ENCODE assay signal across 8 mouse cellular contexts in the genomic region with DNA sequence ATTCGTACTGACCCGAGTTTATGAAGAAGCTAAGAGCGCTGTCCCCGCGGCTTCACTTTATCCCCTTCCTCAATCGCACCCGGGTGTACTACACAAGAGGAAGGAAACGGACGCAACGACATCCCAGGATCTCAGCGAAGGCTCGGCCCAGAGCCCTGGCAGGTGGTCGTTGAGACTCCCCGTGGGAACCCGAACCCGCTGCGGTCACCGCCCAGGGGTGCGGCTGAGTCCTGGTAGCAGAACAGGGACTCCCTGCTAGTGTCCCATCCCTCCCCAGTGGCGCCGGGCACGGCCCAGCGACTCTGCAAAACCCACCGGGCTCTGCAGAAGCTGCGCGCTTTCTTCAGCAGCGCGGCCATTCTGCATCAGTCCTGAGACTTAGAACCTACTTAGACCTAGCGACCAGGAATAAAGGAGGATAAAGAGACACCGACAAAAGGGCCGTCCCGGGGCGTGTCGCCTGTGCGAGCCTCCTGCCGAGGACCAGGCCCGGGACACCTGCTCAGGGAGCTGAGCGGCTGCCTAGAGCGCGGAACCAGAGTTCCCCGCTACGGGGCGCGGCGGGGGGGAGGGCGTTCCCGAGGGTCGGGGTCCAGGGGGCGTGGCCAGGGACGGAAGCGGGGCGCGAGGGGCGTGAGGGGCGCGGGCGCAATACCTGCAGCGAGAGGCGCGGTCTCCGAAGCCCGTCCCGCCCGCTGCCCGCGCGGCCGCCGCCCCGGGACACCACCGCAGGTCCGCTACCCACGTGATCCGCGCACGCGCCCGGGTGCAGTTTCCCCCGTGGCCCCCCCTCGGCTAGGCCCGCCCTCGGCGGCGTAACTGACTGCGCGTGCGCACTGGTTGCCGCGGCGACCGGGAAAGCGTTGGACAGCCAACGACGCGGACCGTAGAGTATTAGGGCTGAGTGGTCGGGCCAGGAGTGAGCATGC. TPM values are rescaled to one million over a fixed set of nuclear protein-coding genes. Genes with fewer than 3 reads are reported as not detected.
DNase-seq lines count a peak whose midpoint lies in the region; ATAC-seq and TF ChIP-seq lines count a peak whose summit lies in the region.

A gene (minus strand): TSS at position 747 of the 929 bp plus-strand sequence.
A gene (plus strand): TSS at position 799 of the 929 bp plus-strand sequence.

- peak; percentile 92 for DNase-seq in ES-CJ7 (ENCODE audit: low read depth, low spot score)
- DNase-seq in cerebellum, adult 11 months: peak; percentile 97
- peak; percentile 94 for DNase-seq in forebrain, embryonic 14.5 days (ENCODE audit: low spot score)
- peak; percentile 99 for DNase-seq in heart, postnatal 14 days
- DNase-seq in layer of hippocampus, adult 18-20 months (ENCODE audit: low spot score in 2 of 2): peak; percentile 92 to 96
- DNase-seq in lung, adult 18-20 months: peak; percentile 95 to 97

- peak within 1 kb of the TSS; percentile 87 for H3K9ac ChIP-seq in forebrain, embryonic 14.5 days (ENCODE audit: low read length)
- H3K9ac ChIP-seq in neural tube, embryonic 14.5 days (replicated peaks; ENCODE audit: low read depth, low read length): peak within 1 kb of the TSS; percentile 82

- peak; percentile 95; the same call in 1 of the 2 replicates for TF ChIP-seq POLR2A in testis, adult 2 months (IDR thresholded peaks at IDR 0.05; ENCODE audit: control insufficient read depth, low read depth, low read length)

- H3K9me3 ChIP-seq in forebrain, embryonic 14.5 days (replicated peaks; ENCODE audit: control insufficient read depth, low read length): no peaks in the 10 kb centered on the region
- no peaks in the 10 kb centered on the region for H3K9me3 ChIP-seq in neural tube, embryonic 14.5 days (ENCODE audit: control insufficient read depth, low read length)

- H3K27me3 ChIP-seq in forebrain, embryonic 14.5 days (replicated peaks; ENCODE audit: control insufficient read depth, insufficient read depth, low read length): 0 out of 2 replicates have a peak, but pooled peaks cover 5% of the 10 kb centered on the region
- H3K27me3 ChIP-seq in neural tube, embryonic 14.5 days (ENCODE audit: control insufficient read depth, insufficient read depth, low read length): no peaks in the 10 kb centered on the region
- H3K27me3 ChIP-seq in testis, adult 2 months (ENCODE audit: control insufficient read depth, insufficient read depth, low read length): no peaks in the 10 kb centered on the region

- H3K27ac ChIP-seq in forebrain, embryonic 14.5 days (ENCODE audit: low read depth, low read length): peak within 1 kb of the TSS; percentile 55; the same call in 1 of the 2 replicates
- H3K27ac ChIP-seq in neural tube, embryonic 14.5 days (ENCODE audit: low read depth, low read length): peak within 1 kb of the TSS; percentile 68
- peak within 1 kb of the TSS; percentile 98 for H3K27ac ChIP-seq in testis, adult 2 months (ENCODE audit: control insufficient read depth, insufficient read depth, low read depth, low read length)

- peak within 1 kb of the TSS; percentile 84 for H3K4me3 ChIP-seq in forebrain, embryonic 14.5 days (ENCODE audit: low read depth, low read length)
- H3K4me3 ChIP-seq in neural tube, embryonic 14.5 days (ENCODE audit: low read depth, low read length): peak within 1 kb of the TSS; percentile 94
- H3K4me3 ChIP-seq in testis, adult 2 months (ENCODE audit: control insufficient read depth, low read depth, low read length): peak within 1 kb of the TSS; percentile 96

- H3K4me1 ChIP-seq in forebrain, embryonic 14.5 days (ENCODE audit: control insufficient read depth, insufficient read depth, low read length): peaks cover 7% of the 10 kb centered on the region; the same call in 1 of the 2 replicates
- H3K4me1 ChIP-seq in neural tube, embryonic 14.5 days (ENCODE audit: control insufficient read depth, insufficient read depth, low read length): peaks cover 15% of the 10 kb centered on the region
- H3K4me1 ChIP-seq in testis, adult 2 months (ENCODE audit: control insufficient read depth, insufficient read depth, low read length): peaks cover 8% of the 10 kb centered on the region

- peak within 1 kb of the TSS; percentile 89 for H3K4me2 ChIP-seq in forebrain, embryonic 14.5 days (ENCODE audit: low read length)
- H3K4me2 ChIP-seq in neural tube, embryonic 14.5 days (ENCODE audit: low read depth, low read length): peak within 1 kb of the TSS; percentile 84

- no peak for TF ChIP-seq CTCF in testis, adult 2 months (IDR thresholded peaks at IDR 0.05; ENCODE audit: control insufficient read depth, insufficient read depth, insufficient replicate concordance, low read depth, low read length)

- under 1% methylated on average over 89 of the region's 97 CpGs for WGBS in forebrain, embryonic 14.5 days
- under 1% methylated on average over 78 of the region's 97 CpGs for WGBS in neural tube, embryonic 14.5 days

- intact Hi-C loops in heart, postnatal 14 days (cut with DNase I): loop anchor here (1.0 kb wide), 1 partner anchor 14 kb away; no protein-coding TSS in a partner anchor

- ATAC-seq in forebrain, embryonic 14.5 days: peak; percentile 91
- peak; percentile 82 for ATAC-seq in neural tube, embryonic 14.5 days (ENCODE audit: low read depth)

- H3K36me3 ChIP-seq in forebrain, embryonic 14.5 days (ENCODE audit: control insufficient read depth, insufficient read depth, low read length): no peaks in the 10 kb centered on the region
- H3K36me3 ChIP-seq in neural tube, embryonic 14.5 days (ENCODE audit: control insufficient read depth, insufficient read depth, low read length): no peaks in the 10 kb centered on the region
- H3K36me3 ChIP-seq in testis, adult 2 months (ENCODE audit: control insufficient read depth, insufficient read depth, low read length): peaks cover 2% of the 10 kb centered on the region

RNA-seq across cellular contexts. Expression of the first gene that starts in this region (rescaled TPM):
- polyA plus RNA-seq in forebrain, embryonic 14.5 days (2014; fragmentation: Nextera tagmentation; extraction: Ambion mirVana): 183 and 202 TPM in 2 replicates
- 10 to 100 TPM; 17.9 to 20.7 TPM for total RNA-seq in heart, postnatal 14 days (2021)
- total RNA-seq in layer of hippocampus, adult 18-20 months (2021): 10 to 100 TPM; 49.3 to 54.0 TPM
- 158 and 176 TPM in 2 replicates for polyA plus RNA-seq in neural tube, embryonic 14.5 days (2014; fragmentation: Nextera tagmentation; extraction: Ambion mirVana)
- polyA plus RNA-seq in testis, adult 2 months (2012; rRNA removed): 12.7 and 12.9 TPM in 2 replicates

RNA-seq across cellular contexts. Expression of the second gene that starts in this region (rescaled TPM):
- 0.39 and 0.40 TPM in 2 replicates for polyA plus RNA-seq in forebrain, embryonic 14.5 days (2014; fragmentation: Nextera tagmentation; extraction: Ambion mirVana)
- under 1 TPM in 1 of 2 experiments, not detected in 1; 0.12 TPM for total RNA-seq in heart, postnatal 14 days (2021)
- under 1 TPM; 0.25 to 0.32 TPM for total RNA-seq in layer of hippocampus, adult 18-20 months (2021)
- 0.15 and 0.48 TPM in 2 replicates for polyA plus RNA-seq in neural tube, embryonic 14.5 days (2014; fragmentation: Nextera tagmentation; extraction: Ambion mirVana)
- polyA plus RNA-seq in testis, adult 2 months (2012; rRNA removed): 577 and 660 TPM in 2 replicates

Comparison
In these comparisons a context has a peak if more than half of its experiments do, and no peak if none do; other contexts are left out.
1. Peak in every context shown above with its lines: DNase-seq, ATAC-seq, H3K4me3 ChIP-seq and H3K27ac ChIP-seq.
2. RNA of the first gene that starts in this region (polyA plus RNA-seq): 183 to 202 TPM in forebrain, embryonic 14.5 days and 158 to 176 TPM in neural tube, embryonic 14.5 days; 12.7 to 12.9 TPM in testis, adult 2 months; every median in the first group is over 10 times any median in the second.
3. RNA of the second gene that starts in this region (polyA plus RNA-seq): 577 to 660 TPM in testis, adult 2 months; 0.15 to 0.48 TPM in neural tube, embryonic 14.5 days and 0.39 to 0.40 TPM in forebrain, embryonic 14.5 days; every median in the first group is over 100 times any median in the second.